Mouse (Mus musculus) megakaryocyte, embryonic 14.5 days (primary cell): ENCODE data around the gene Robo1.

ENCODE experiments used
- FLI1 ChIP-seq: IDR thresholded peaks from 2 replicates; pipeline ENCODE4 v1.6.1; 2012; ENCODE audit warnings: low read length, inconsistent platforms, mixed read lengths
- GATA1 ChIP-seq: IDR thresholded peaks from 3 replicates; pipeline ENCODE4 v1.6.1; 2012; ENCODE audit warnings: mixed read lengths, low read length, inconsistent platforms, borderline replicate concordance

GRCm38 (mm10) chr16:72458576-72458975, 150.5 kb downstream of the Robo1 start:
- TF ChIP-seq FLI1 = no peak
- no peak for TF ChIP-seq GATA1
